Mouse (Mus musculus): ENCODE measurements around the gene Kif26a.

Gene Kif26a

GRCm38 (mm10) chr12:112217681-112218080 is 71.7 kb downstream of the Kif26a start:
- ATAC-seq (ENCODE audit: low TSS enrichment): no peak

- ATAC-seq (ENCODE audit: low TSS enrichment): no peak
Observed at GRCm38 (mm10) chr12:112221290-112221689, 75.3 kb downstream of the Kif26a start.

- ATAC-seq (ENCODE audit: low TSS enrichment): no peak
Observed at GRCm38 (mm10) chr12:112221754-112222439, 75.9 kb downstream of the Kif26a start.

- no peak for ATAC-seq (ENCODE audit: low TSS enrichment)
Observed at GRCm38 (mm10) chr12:112223721-112224337, 77.8 kb downstream of the Kif26a start.

GRCm38 (mm10) chr12:112226238-112226637 is 80.2 kb downstream of the Kif26a start:
- no peak for ATAC-seq (ENCODE audit: low TSS enrichment)

- ATAC-seq (ENCODE audit: low TSS enrichment): no peak
Observed at GRCm38 (mm10) chr12:112226656-112227055, 80.6 kb downstream of the Kif26a start.

GRCm38 (mm10) chr12:112229084-112229483 is 83.1 kb downstream of the Kif26a start:
- ATAC-seq (ENCODE audit: low TSS enrichment): no peak

GRCm38 (mm10) chr12:112230196-112230595 is 84.2 kb downstream of the Kif26a start:
- ATAC-seq (ENCODE audit: low TSS enrichment): no peak
